18 mouse cellular contexts compared by ENCODE assay signal in genomic region chr8:7691355-7691996, GRCm38 (mm10).
DNase-seq lines count a peak whose midpoint lies in the region; ATAC-seq lines count a peak whose summit lies in the region.
"Had no signal": no experiment of that assay in that cellular context is flagged by ENCODE, and none has a peak within 500 bp of the region (broad histone marks: within the 10 kb centered on the region; RNA-seq: fewer than 3 reads in every experiment).

No protein-coding gene starts in this region.

- intact Hi-C loops in left cerebral cortex, postnatal 4 days (cut with DNase I): no loop called here
- intact Hi-C loops in left cerebral cortex, postnatal 25 days (cut with DNase I): no loop called here

- H3K4me1 ChIP-seq in forebrain, embryonic 12.5 days: no peaks in the 10 kb centered on the region
- H3K4me1 ChIP-seq in forebrain, embryonic 16.5 days (replicated peaks; ENCODE audit: control insufficient read depth, insufficient read depth, low read length): peaks cover 3% of the 10 kb centered on the region; the same call in 1 of the 2 replicates
- no peaks in the 10 kb centered on the region for H3K4me1 ChIP-seq in midbrain, embryonic 16.5 days (ENCODE audit: control insufficient read depth, insufficient read depth, low read length)
- H3K4me1 ChIP-seq: heart, embryonic 12.5 days; limb, embryonic 10.5 days had no signal

- H3K4me2 ChIP-seq in forebrain, embryonic 12.5 days: no peak overlapping the region
- H3K4me2 ChIP-seq in forebrain, embryonic 16.5 days (ENCODE audit: low read length): no peak overlapping the region
- no peak overlapping the region for H3K4me2 ChIP-seq in midbrain, embryonic 16.5 days (ENCODE audit: low read length)
- H3K4me2 ChIP-seq: heart, embryonic 12.5 days had no signal

- no peaks in the 10 kb centered on the region for H3K36me3 ChIP-seq in forebrain, embryonic 12.5 days (replicated peaks)
- H3K36me3 ChIP-seq in forebrain, embryonic 16.5 days (ENCODE audit: control insufficient read depth, insufficient read depth): no peaks in the 10 kb centered on the region
- no peaks in the 10 kb centered on the region for H3K36me3 ChIP-seq in midbrain, embryonic 16.5 days (ENCODE audit: control insufficient read depth, insufficient read depth, low read length)
- H3K36me3 ChIP-seq: heart, embryonic 12.5 days; limb, embryonic 10.5 days had no signal

- no peaks in the 10 kb centered on the region for H3K27me3 ChIP-seq in forebrain, embryonic 12.5 days
- H3K27me3 ChIP-seq in forebrain, embryonic 16.5 days (replicated peaks; ENCODE audit: control insufficient read depth, insufficient read depth, low read length): no peaks in the 10 kb centered on the region
- H3K27me3 ChIP-seq in midbrain, embryonic 16.5 days (ENCODE audit: control insufficient read depth, insufficient read depth, low read depth, low read length): no peaks in the 10 kb centered on the region
- H3K27me3 ChIP-seq: heart, embryonic 12.5 days had no signal

- peak; percentile 27 for DNase-seq in left cerebral cortex, postnatal 4 days
- no peak for DNase-seq in left cerebral cortex, postnatal 25 days (ENCODE audit: low spot score in 2 of 2)
- no peak for DNase-seq in Muller cell, postnatal 12 days (ENCODE audit: inconsistent ontology term)
- DNase-seq: adrenal gland, postnatal 36 days; B cell, adult 2 months; cerebellum, adult 18-20 months; heart, postnatal 36 days; kidney, adult 8-10 months; kidney, postnatal 25 days; liver, postnatal 0 days; lung, postnatal 10 days had no signal

- H3K27ac ChIP-seq in forebrain, embryonic 12.5 days: no peak overlapping the region
- no peak overlapping the region for H3K27ac ChIP-seq in forebrain, embryonic 16.5 days (ENCODE audit: low read length)
- H3K27ac ChIP-seq in midbrain, embryonic 16.5 days (ENCODE audit: low read length): no peak overlapping the region
- H3K27ac ChIP-seq: limb, embryonic 10.5 days; stomach, postnatal 0 days had no signal

- no peak overlapping the region for H3K9ac ChIP-seq in forebrain, embryonic 12.5 days
- no peak overlapping the region for H3K9ac ChIP-seq in forebrain, embryonic 16.5 days (replicated peaks; ENCODE audit: low read depth, low read length)
- H3K9ac ChIP-seq in midbrain, embryonic 16.5 days (ENCODE audit: low read depth, low read length): no peak overlapping the region
- H3K9ac ChIP-seq: heart, embryonic 12.5 days; liver, postnatal 0 days had no signal

- no peaks in the 10 kb centered on the region for H3K9me3 ChIP-seq in forebrain, embryonic 12.5 days
- H3K9me3 ChIP-seq in forebrain, embryonic 16.5 days (ENCODE audit: control insufficient read depth, low read length): no peaks in the 10 kb centered on the region
- H3K9me3 ChIP-seq in midbrain, embryonic 16.5 days (replicated peaks; ENCODE audit: control insufficient read depth, low read length, poor library complexity, severe bottlenecking): no peaks in the 10 kb centered on the region
- H3K9me3 ChIP-seq: heart, embryonic 12.5 days; limb, embryonic 10.5 days had no signal

- H3K4me3 ChIP-seq in forebrain, embryonic 12.5 days (replicated peaks): no peak overlapping the region
- H3K4me3 ChIP-seq in forebrain, embryonic 16.5 days (replicated peaks; ENCODE audit: low read length): no peak overlapping the region
- no peak overlapping the region for H3K4me3 ChIP-seq in midbrain, embryonic 16.5 days (ENCODE audit: low read depth, low read length)
- H3K4me3 ChIP-seq: heart, embryonic 12.5 days; limb, embryonic 10.5 days had no signal

- ATAC-seq in forebrain, embryonic 12.5 days (ENCODE audit: low FRiP score): peak; percentile 77
- ATAC-seq in forebrain, embryonic 16.5 days: peak; percentile 98
- peak; percentile 68; the same call in 1 of the 2 replicates for ATAC-seq in midbrain, embryonic 16.5 days
- ATAC-seq in granulocyte monocyte progenitor cell, adult 5-6 weeks (replicated peaks; ENCODE audit: poor library complexity, severe bottlenecking): no peak
- ATAC-seq: liver, postnatal 0 days had no signal

- 37% methylated on average over 2 of the region's 2 CpGs for WGBS in forebrain, embryonic 12.5 days
- 4% methylated on average over 2 of the region's 2 CpGs for WGBS in forebrain, embryonic 16.5 days
- 47% methylated on average over 2 of the region's 2 CpGs for WGBS in midbrain, embryonic 16.5 days
